Mouse (Mus musculus) intestine, embryonic 14.5 days (tissue): ENCODE data around the gene Raf1. TPM values are rescaled to one million over a fixed set of nuclear protein-coding genes. Genes with fewer than 3 reads are reported as not detected.

Experiments used
- ATAC-seq: fragments of 200-750 bp; cut with Nextera tagmentation; replicated peaks from 2 replicates; pipeline ENCODE4 v1.8.0; 2017; ENCODE audit warnings: low read depth, moderate number of reproducible peaks, moderate TSS enrichment, moderate library complexity; ENCODE audit not compliant: low FRiP score, low TSS enrichment
- DNase-seq: peaks from one replicate; pipeline ENCODE4 v3.0.0-alpha.2; 2018; ENCODE audit warnings: low spot score
- H3K27ac ChIP-seq: fragments of 300-500 bp; sonication (generic); 2 replicates; pipeline ENCODE4 v1.5.1; 2014; ENCODE audit warnings: low read depth, mild to moderate bottlenecking, control low read depth
- H3K27me3 ChIP-seq: fragments of 300-500 bp; sonication (generic); replicated peaks from 2 replicates; pipeline ENCODE4 v1.6.1; 2014; ENCODE audit warnings: low read length, control low read depth; ENCODE audit not compliant: control insufficient read depth, insufficient read depth
- H3K36me3 ChIP-seq: fragments of 300-500 bp; sonication (generic); 2 replicates; pipeline ENCODE4 v1.6.1; 2014; ENCODE audit warnings: low read length, control low read depth; ENCODE audit not compliant: control insufficient read depth, insufficient read depth
- H3K4me1 ChIP-seq: fragments of 300-500 bp; sonication (generic); replicated peaks from 2 replicates; pipeline ENCODE4 v1.6.1; 2014; ENCODE audit warnings: low read length, control low read depth, mixed read lengths; ENCODE audit not compliant: control insufficient read depth, insufficient read depth
- H3K4me2 ChIP-seq: fragments of 300-500 bp; sonication (generic); 2 replicates; pipeline ENCODE4 v1.6.1; 2014; ENCODE audit warnings: low read length
- H3K4me3 ChIP-seq: fragments of 300-500 bp; sonication (generic); 2 replicates; pipeline ENCODE4 v1.5.1; 2014; ENCODE audit warnings: low read depth, low read length, control low read depth, mixed read lengths
- H3K9ac ChIP-seq: fragments of 300-500 bp; sonication (generic); 2 replicates; pipeline ENCODE4 v1.6.1; 2014; ENCODE audit warnings: mild to moderate bottlenecking, low read length
- H3K9me3 ChIP-seq: fragments of 300-500 bp; sonication (generic); 2 replicates; pipeline ENCODE4 v1.6.1; 2016; ENCODE audit warnings: low read length, control low read depth; ENCODE audit not compliant: control insufficient read depth
- WGBS: fragments of 180-500 bp; shearing (Covaris S2); extraction: QIAGEN DNeasy Blood & Tissue Kit; methylation state at CpG from one replicate; pipeline ENCODE4 v1.1.7; 2014; 5-methylcytosine and 5-hydroxymethylcytosine counted together
- polyA plus RNA-seq: library from polyadenylated mRNA; unstranded; fragments of >200 nt; fragmentation: Nextera tagmentation; extraction: Ambion mirVana; gene quantifications from 2 replicates; pipeline ENCODE4 v1.2.1, GENCODE M21; 2014

Raf1 gene
- polyA plus RNA-seq, 1 experiment from 2014 or later, result 114 TPM

GRCm38 (mm10) chr6:115688589-115688988, 12.2 kb upstream of the Raf1 start:
- Histone ChIP-seq H3K4me1 (no peaks in the 10 kb centered on the region), H3K4me3 (no peak overlapping the region), H3K9ac (no peak overlapping the region), H3K9me3 (0 out of 2 replicates have a peak, but pooled peaks cover 3% of the 10 kb centered on the region), H3K36me3 (no peaks in the 10 kb centered on the region), H3K27ac (no peak overlapping the region), H3K27me3 (no peaks in the 10 kb centered on the region), H3K4me2 (no peak overlapping the region)
- no peak for ATAC-seq
- DNase-seq, result no peak
- WGBS, result 76% methylated on average over 4 of the region's 4 CpGs

- no peak overlapping the region for H3K4me3 ChIP-seq
- 0 out of 2 replicates have a peak, but pooled peaks cover 2% of the 10 kb centered on the region for H3K9me3 ChIP-seq
- no peaks in the 10 kb centered on the region for H3K36me3 ChIP-seq
- H3K27me3 ChIP-seq, result no peaks in the 10 kb centered on the region
- ATAC-seq (no peak), DNase-seq (no peak)
- H3K4me1 ChIP-seq, result no peaks in the 10 kb centered on the region
- H3K9ac ChIP-seq, result no peak overlapping the region
- 80% methylated on average over 3 of the region's 3 CpGs for WGBS
- no peak overlapping the region for H3K27ac ChIP-seq
- no peak overlapping the region for H3K4me2 ChIP-seq
These were observed 11.3 kb upstream of the Raf1 start for GRCm38 (mm10) chr6:115687753-115688152.

DNA sequence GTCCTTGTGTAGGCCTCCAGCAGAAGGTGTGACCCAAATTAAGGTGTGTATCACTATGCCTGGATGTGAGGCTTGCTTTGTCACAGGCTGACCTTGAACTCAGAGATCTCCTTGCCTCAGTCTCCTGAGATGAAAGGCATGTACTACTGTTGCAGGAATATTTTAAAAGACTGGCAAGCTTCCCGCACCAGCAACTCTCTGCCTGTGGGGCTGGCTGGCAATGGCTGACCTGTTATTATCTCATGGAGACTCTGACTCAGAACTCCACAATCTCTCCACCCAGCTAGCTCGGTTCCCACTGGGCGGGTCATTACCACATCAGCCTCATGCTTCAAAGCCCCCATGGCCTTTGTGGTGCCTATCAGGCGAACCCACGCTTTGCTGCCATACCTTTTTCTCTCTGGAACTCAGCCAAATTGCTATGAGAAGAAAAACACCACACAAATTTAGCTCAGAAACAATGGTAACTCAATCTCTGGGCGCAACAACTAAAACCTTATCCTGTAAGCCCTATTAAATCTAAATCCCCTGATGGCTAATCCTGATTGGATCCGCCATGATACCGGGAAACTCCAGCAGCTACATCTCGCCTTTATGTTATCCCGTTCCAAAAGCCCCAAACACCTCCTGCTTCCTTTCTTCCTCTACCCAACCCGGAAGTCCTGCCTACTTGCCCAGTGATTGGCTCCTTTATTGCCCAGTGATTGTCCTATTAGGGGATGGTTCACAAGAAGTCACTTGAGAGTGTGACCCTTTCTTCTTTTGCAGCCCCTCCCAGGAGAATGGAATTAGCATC, 8.6 kb upstream of the Raf1 start:
- ATAC-seq (no peak), DNase-seq (no peak)
- Histone ChIP-seq H3K27ac (no peak overlapping the region), H3K4me1 (no peaks in the 10 kb centered on the region), H3K27me3 (no peaks in the 10 kb centered on the region), H3K36me3 (no peaks in the 10 kb centered on the region), H3K9me3 (no peaks in the 10 kb centered on the region), H3K4me3 (no peak overlapping the region), H3K4me2 (no peak overlapping the region), H3K9ac (no peak overlapping the region)
- WGBS, result 68% methylated on average over 11 of the region's 11 CpGs

DNA sequence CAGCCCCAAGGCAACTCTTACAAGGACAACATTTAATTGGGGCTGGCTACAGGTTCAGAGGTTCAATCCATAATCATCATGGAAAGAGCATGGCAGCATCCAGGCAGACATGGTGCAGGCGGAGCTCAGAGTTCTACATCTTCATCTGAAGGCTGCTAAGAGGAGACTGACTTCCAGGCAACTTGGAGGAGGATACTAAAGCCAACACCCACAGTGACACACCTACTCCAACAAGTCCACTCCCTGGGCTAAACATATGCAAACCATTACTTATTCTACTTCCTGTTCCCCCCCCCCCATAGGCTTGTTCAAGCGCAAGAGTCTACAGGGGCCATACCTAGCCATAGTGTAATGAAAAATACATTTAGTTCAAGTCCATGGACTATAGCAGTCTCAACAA, 7.8 kb upstream of the Raf1 start:
- no peaks in the 10 kb centered on the region for H3K27me3 ChIP-seq
- no peaks in the 10 kb centered on the region for H3K9me3 ChIP-seq
- ATAC-seq (no peak), DNase-seq (no peak)
- no peaks in the 10 kb centered on the region for H3K36me3 ChIP-seq
- H3K4me3 ChIP-seq, result no peak overlapping the region
- 93% methylated on average over 2 of the region's 2 CpGs for WGBS
- H3K4me1 ChIP-seq, result no peaks in the 10 kb centered on the region
- H3K9ac ChIP-seq, result no peak overlapping the region
- H3K4me2 ChIP-seq, result no peak overlapping the region
- no peak overlapping the region for H3K27ac ChIP-seq

GRCm38 (mm10) chr6:115681066-115681465, 4.6 kb upstream of the Raf1 start:
- H3K36me3 ChIP-seq, result no peaks in the 10 kb centered on the region

DNA sequence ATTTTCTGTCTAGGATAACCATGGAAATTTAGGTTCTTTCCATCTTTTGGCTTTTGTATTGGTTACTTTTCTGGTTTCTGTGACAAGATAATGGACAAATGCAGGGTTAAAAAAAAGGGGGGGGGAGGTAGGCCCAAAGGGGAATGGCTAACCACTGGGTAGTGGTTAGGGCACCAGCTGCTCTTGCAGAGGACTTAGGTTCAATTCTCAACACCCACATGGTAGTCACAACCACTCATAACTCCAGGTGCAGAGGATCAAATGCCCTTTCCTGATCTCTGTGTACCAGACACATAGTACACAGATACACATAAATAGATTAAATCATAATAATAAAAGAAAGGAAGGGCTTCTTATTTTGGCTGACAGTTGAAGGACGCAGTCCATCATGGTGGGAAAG, 1.6 kb upstream of the Raf1 start:
- Histone ChIP-seq H3K9me3 (no peaks in the 10 kb centered on the region), H3K9ac (no peak overlapping the region), H3K4me3 (no peak overlapping the region), H3K36me3 (no peaks in the 10 kb centered on the region), H3K27me3 (no peaks in the 10 kb centered on the region), H3K4me2 (no peak overlapping the region), H3K4me1 (peaks cover 11% of the 10 kb centered on the region), H3K27ac (no peak overlapping the region)
- no peak for ATAC-seq
- WGBS, result 97% methylated on average over 1 of the region's 1 CpGs
- DNase-seq, result no peak

More at GRCm38 (mm10) chr6:115681066-115681465, 4.6 kb upstream of the Raf1 start:
- Histone ChIP-seq H3K4me1 (no peaks in the 10 kb centered on the region; the same call in 1 of the 2 replicates), H3K27me3 (no peaks in the 10 kb centered on the region), H3K9ac (no peak overlapping the region), H3K4me2 (no peak overlapping the region), H3K4me3 (no peak overlapping the region), H3K9me3 (no peaks in the 10 kb centered on the region), H3K27ac (no peak overlapping the region)
- ATAC-seq (no peak), DNase-seq (no peak)
- WGBS, result 85% methylated on average over 4 of the region's 4 CpGs

GRCm38 (mm10) chr6:115677441-115677840, 1.0 kb upstream of the Raf1 start:
- no peak for DNase-seq
- peak overlapping the region; percentile 73 for H3K4me2 ChIP-seq
- no peaks in the 10 kb centered on the region for H3K9me3 ChIP-seq
- 93% methylated on average over 7 of the region's 7 CpGs for WGBS
- H3K4me1 ChIP-seq, result peaks cover 11% of the 10 kb centered on the region
- peak overlapping the region; percentile 73 for H3K4me3 ChIP-seq
- H3K9ac ChIP-seq, result no peak overlapping the region
- ATAC-seq, result no peak
- no peaks in the 10 kb centered on the region for H3K27me3 ChIP-seq
- H3K36me3 ChIP-seq, result no peaks in the 10 kb centered on the region
- H3K27ac ChIP-seq, result no peak overlapping the region; the same call in 1 of the 2 replicates

- no peaks in the 10 kb centered on the region for H3K27me3 ChIP-seq
- peak overlapping the region; percentile 73 for H3K4me2 ChIP-seq
- no peaks in the 10 kb centered on the region for H3K36me3 ChIP-seq
- DNase-seq, result peak; percentile 87
- H3K9ac ChIP-seq, result peak overlapping the region; percentile 98
- H3K9me3 ChIP-seq, result no peaks in the 10 kb centered on the region
- WGBS, result under 1% methylated on average over 48 of the region's 53 CpGs
- peak overlapping the region; percentile 98 for H3K27ac ChIP-seq
- H3K4me3 ChIP-seq, result peak overlapping the region; percentile 73
- H3K4me1 ChIP-seq, result peaks cover 11% of the 10 kb centered on the region
- ATAC-seq, result peak; percentile 69
These were observed 713 bp downstream of the Raf1 start for GRCm38 (mm10) chr6:115675508-115676336.
